Mouse (Mus musculus) central nervous system, embryonic 18 days (tissue): ENCODE measurements around the gene Ceacam10. TPM values are rescaled to one million over a fixed set of nuclear protein-coding genes. Genes with fewer than 3 reads are reported as not detected.

ENCODE experiments used
- polyA plus RNA-seq: library from polyadenylated mRNA; depleted of rRNA; stranded (reverse); fragments of >200 nt; gene quantifications from 2 replicates; pipeline ENCODE4 v1.2.3, GENCODE M21; 2012; rRNA removed

The Ceacam10 gene
- polyA plus RNA-seq, result 0.20 and 0.23 TPM in 2 replicates

DNA sequence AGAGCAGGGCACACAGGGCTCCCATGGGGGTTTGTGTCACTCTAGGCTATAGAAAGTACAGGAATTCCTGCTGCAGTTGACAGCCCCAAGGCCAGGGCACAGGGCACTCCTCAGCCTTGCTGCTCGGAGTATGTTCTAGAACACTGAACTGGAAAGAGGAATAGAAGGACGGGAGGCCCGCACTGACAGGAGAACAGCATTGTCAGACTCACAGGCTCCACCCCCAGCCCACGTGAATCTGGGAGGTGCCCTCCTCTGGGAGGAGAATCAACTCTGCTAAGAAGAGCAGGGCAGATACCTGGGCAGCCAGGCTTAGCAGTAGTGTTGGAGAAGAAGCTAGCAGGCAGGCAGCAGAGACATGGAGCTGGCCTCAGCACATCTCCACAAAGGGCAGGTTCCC is at the start of gene Ceacam10:
Ceacam10 (plus strand) TSS at position 289 of the 400 bp plus-strand sequence.

DNA sequence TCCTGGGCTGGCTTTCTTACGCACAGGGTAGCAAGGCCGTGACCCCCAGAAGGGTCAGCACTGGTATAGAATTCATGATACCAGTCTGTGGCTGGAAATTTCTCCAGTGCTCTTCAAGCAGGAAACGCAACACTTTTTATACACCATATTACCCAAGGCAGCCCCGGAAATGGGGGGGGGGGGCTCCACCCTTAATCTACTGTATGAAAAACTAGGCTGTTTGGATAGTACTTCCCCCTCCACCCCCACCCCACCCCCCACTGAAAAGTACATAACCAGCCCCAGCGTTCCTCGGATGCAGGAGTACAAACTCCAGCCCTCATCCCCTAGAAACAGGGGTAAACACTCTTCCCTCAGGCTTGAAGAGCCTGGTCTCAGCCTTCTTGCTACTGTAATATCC is 16.8 kb upstream of the Ceacam10 start, which contains the start of gene Cd177:
Cd177 (minus strand) TSS at position 101 of the 400 bp plus-strand sequence.

Other genes starting within 250 kb of the Ceacam10 start
- 49.9 and 58.8 TPM in 2 replicates for gene Irgq, start 246.5 kb upstream of the Ceacam10 start, polyA plus RNA-seq
- 0.35 and 0.45 TPM in 2 replicates for gene Pinlyp, start 231.1 kb upstream of the Ceacam10 start, polyA plus RNA-seq
- 55.1 and 55.5 TPM in 2 replicates for gene Xrcc1, start 230.9 kb upstream of the Ceacam10 start, polyA plus RNA-seq
- gene Ethe1, start 189.7 kb upstream of the Ceacam10 start, polyA plus RNA-seq, result 25.1 and 27.8 TPM in 2 replicates
- 6.4 and 9.3 TPM in 2 replicates for gene Zfp575, start 189.6 kb upstream of the Ceacam10 start, polyA plus RNA-seq
- 0.12 and 0.34 TPM in 2 replicates for gene Phldb3, start 166.4 kb upstream of the Ceacam10 start, polyA plus RNA-seq
- gene Lypd3, start 140.7 kb upstream of the Ceacam10 start, polyA plus RNA-seq, result 0.72 and 3.7 TPM in 2 replicates
- not detected in 2 replicates for gene Tex101, start 100.5 kb upstream of the Ceacam10 start, polyA plus RNA-seq
- gene BC049730, start 68.0 kb upstream of the Ceacam10 start, polyA plus RNA-seq, result not detected in 2 replicates
- not detected in 2 replicates for gene Gm4763, start 50.3 kb upstream of the Ceacam10 start, polyA plus RNA-seq
- 0.18 and 0.32 TPM in 2 replicates for gene Cd177, start 16.9 kb upstream of the Ceacam10 start, polyA plus RNA-seq
- 47.0 and 56.8 TPM in 2 replicates for gene Gm9844, start 85.0 kb downstream of the Ceacam10 start, polyA plus RNA-seq
- gene Lypd4, start 92.7 kb downstream of the Ceacam10 start, polyA plus RNA-seq, result 0.13 and 0.15 TPM in 2 replicates
- gene Dmrtc2, start 92.9 kb downstream of the Ceacam10 start, polyA plus RNA-seq, result 0.19 and 0.25 TPM in 2 replicates
- gene Rps19, start 107.2 kb downstream of the Ceacam10 start, polyA plus RNA-seq, result 728 and 729 TPM in 2 replicates
- gene Cd79a, start 120.2 kb downstream of the Ceacam10 start, polyA plus RNA-seq, result 0.49 and 0.56 TPM in 2 replicates
- 197 and 214 TPM in 2 replicates for gene Arhgef1, start 125.7 kb downstream of the Ceacam10 start, polyA plus RNA-seq
- gene Gm4881, start 167.3 kb downstream of the Ceacam10 start, polyA plus RNA-seq, result 2.5 and 2.7 TPM in 2 replicates
- 307 and 326 TPM in 2 replicates for gene Rabac1, start 195.5 kb downstream of the Ceacam10 start, polyA plus RNA-seq
- gene Atp1a3, start 228.8 kb downstream of the Ceacam10 start, polyA plus RNA-seq, result 279 and 320 TPM in 2 replicates